Mouse (Mus musculus) skeletal muscle tissue, adult 2 months (tissue): ENCODE results near the gene Rpap2.

ENCODE experiments used
- DNase-seq: peaks from one replicate; pipeline ENCODE4 v3.0.0-alpha.2; 2012; ENCODE audit warnings: low read depth, low spot score

The Rpap2 gene

GRCm38 (mm10) chr5:107597301-107598077 lies at the start of gene Rpap2, which contains the start of gene Glmn:
Gene Rpap2 (plus strand): TSS chr5:107597373.
Gene Glmn (minus strand): TSS chr5:107597888.
- DNase-seq = peak; percentile 60

GRCm38 (mm10) chr5:107547955-107548354 lies 49.2 kb upstream of the Rpap2 start:
- DNase-seq = no peak

- no peak for DNase-seq
Measured at GRCm38 (mm10) chr5:107548444-107548843, 48.7 kb upstream of the Rpap2 start.

GRCm38 (mm10) chr5:107554336-107554735 lies 42.8 kb upstream of the Rpap2 start:
- DNase-seq = no peak

- DNase-seq = no peak
Measured at GRCm38 (mm10) chr5:107556969-107557368, 40.2 kb upstream of the Rpap2 start.

- no peak for DNase-seq
Measured at GRCm38 (mm10) chr5:107569148-107569547, 28.0 kb upstream of the Rpap2 start.

- DNase-seq = no peak
Measured at GRCm38 (mm10) chr5:107598380-107598779, 1.2 kb downstream of the Rpap2 start.

GRCm38 (mm10) chr5:107611224-107611623 lies 14.1 kb downstream of the Rpap2 start:
- DNase-seq = peak; percentile 23

- no peak for DNase-seq
Measured at GRCm38 (mm10) chr5:107617986-107618385, 20.8 kb downstream of the Rpap2 start.

GRCm38 (mm10) chr5:107621327-107621726 lies 24.2 kb downstream of the Rpap2 start:
- no peak for DNase-seq

- DNase-seq = no peak
Measured at GRCm38 (mm10) chr5:107633651-107634050, 36.5 kb downstream of the Rpap2 start.

GRCm38 (mm10) chr5:107637106-107637505 lies 39.9 kb downstream of the Rpap2 start:
- peak; percentile 9 for DNase-seq

GRCm38 (mm10) chr5:107638366-107638765 lies 41.2 kb downstream of the Rpap2 start:
- no peak for DNase-seq

- no peak for DNase-seq
Measured at GRCm38 (mm10) chr5:107644595-107644994, 47.4 kb downstream of the Rpap2 start.

- DNase-seq = no peak
Measured at GRCm38 (mm10) chr5:107645935-107646334, 48.8 kb downstream of the Rpap2 start.

GRCm38 (mm10) chr5:107647580-107647979 lies 50.4 kb downstream of the Rpap2 start:
- no peak for DNase-seq

GRCm38 (mm10) chr5:107648552-107649125 lies 51.5 kb downstream of the Rpap2 start:
- DNase-seq = no peak

GRCm38 (mm10) chr5:107649680-107650079 lies 52.5 kb downstream of the Rpap2 start:
- DNase-seq = no peak

GRCm38 (mm10) chr5:107650427-107650826 lies 53.3 kb downstream of the Rpap2 start:
- no peak for DNase-seq

GRCm38 (mm10) chr5:107652055-107652660 lies 55.0 kb downstream of the Rpap2 start:
- no peak for DNase-seq

- DNase-seq = no peak
Measured at GRCm38 (mm10) chr5:107678392-107678791, 81.2 kb downstream of the Rpap2 start.

- no peak for DNase-seq
Measured at GRCm38 (mm10) chr5:107681300-107681699, 84.1 kb downstream of the Rpap2 start.

GRCm38 (mm10) chr5:107684380-107684779 lies 87.2 kb downstream of the Rpap2 start:
- no peak for DNase-seq
